Mouse (Mus musculus) brain, embryonic 14.5 days (tissue): ENCODE data around the gene Fpgt.

Experiments
- CTCF ChIP-seq: fragments of 200-500 bp; IDR thresholded peaks from 2 replicates; pipeline ENCODE4 v1.5.1; 2012; ENCODE audit warnings: inconsistent platforms, mild to moderate bottlenecking, moderate library complexity, borderline replicate concordance; ENCODE audit not compliant: insufficient read depth, insufficient read length; ENCODE audit errors: extremely low read depth
- POLR2A ChIP-seq: fragments of 200-500 bp; IDR thresholded peaks from 2 replicates; pipeline ENCODE4 v1.6.1; 2012; ENCODE audit warnings: mild to moderate bottlenecking, inconsistent platforms, borderline replicate concordance; ENCODE audit not compliant: poor library complexity, insufficient read depth, insufficient read length, severe bottlenecking; ENCODE audit errors: extremely low read depth

- TF ChIP-seq POLR2A = no peak
- TF ChIP-seq CTCF = no peak
Measured at GRCm38 (mm10) chr3:155052021-155052420, 41.2 kb downstream of the Fpgt start.
